Mouse (Mus musculus) liver, embryonic 14.5 days (tissue): ENCODE measurements around the gene Gcnt7.
A peak's percentile ranks its signal among the peaks of the same experiment; 100 is the strongest.

Source experiments
- CTCF ChIP-seq: IDR thresholded peaks from 2 replicates; pipeline ENCODE4 v1.5.1; 2016; ENCODE audit warnings: antibody characterized with exemption, low read depth, control low read depth
- EP300 ChIP-seq: IDR thresholded peaks from 2 replicates; pipeline ENCODE4 v1.6.1; 2016; ENCODE audit warnings: antibody characterized with exemption, low read depth

DNA sequence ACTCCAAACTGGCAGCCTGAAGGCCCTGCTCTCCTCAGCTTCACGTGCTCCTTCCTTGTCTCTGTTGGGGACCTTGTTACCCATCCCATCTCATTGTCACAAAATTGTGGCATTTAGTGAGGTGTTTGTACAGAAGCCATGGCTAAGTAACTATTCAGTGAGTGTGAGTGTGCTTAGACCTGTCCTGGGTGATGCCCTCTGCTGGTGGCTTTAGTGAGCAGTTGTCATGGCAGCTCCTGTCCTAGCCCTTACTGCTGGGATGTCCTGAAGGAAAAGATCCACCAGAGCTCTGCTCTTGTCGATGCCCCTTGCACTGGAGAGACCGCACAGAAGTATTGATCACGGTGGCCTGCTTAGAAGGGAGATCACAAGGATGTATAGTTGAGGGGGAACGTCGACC is 11.1 kb downstream of the Gcnt7 start:
- TF ChIP-seq CTCF (peak; percentile 61), EP300 (no peak)
